Mouse (Mus musculus) fibroblast of lung, adult 2 months (primary cell): ENCODE measurements around the gene Ascc2.
A peak's percentile ranks its signal among the peaks of the same experiment; 100 is the strongest.

Source experiments
- DNase-seq: peaks from one replicate; pipeline ENCODE4 v3.0.0-alpha.2; 2011; ENCODE audit warnings: low read depth

The Ascc2 gene

GRCm38 (mm10) chr11:4637534-4638234 lies at the start of gene Ascc2:
Ascc2 (plus strand) TSS chr11:4637747.
- DNase-seq: peak; percentile 73

GRCm38 (mm10) chr11:4591811-4592210 lies 45.7 kb upstream of the Ascc2 start:
- no peak for DNase-seq

GRCm38 (mm10) chr11:4593491-4593848 lies 44.1 kb upstream of the Ascc2 start:
- no peak for DNase-seq

DNA sequence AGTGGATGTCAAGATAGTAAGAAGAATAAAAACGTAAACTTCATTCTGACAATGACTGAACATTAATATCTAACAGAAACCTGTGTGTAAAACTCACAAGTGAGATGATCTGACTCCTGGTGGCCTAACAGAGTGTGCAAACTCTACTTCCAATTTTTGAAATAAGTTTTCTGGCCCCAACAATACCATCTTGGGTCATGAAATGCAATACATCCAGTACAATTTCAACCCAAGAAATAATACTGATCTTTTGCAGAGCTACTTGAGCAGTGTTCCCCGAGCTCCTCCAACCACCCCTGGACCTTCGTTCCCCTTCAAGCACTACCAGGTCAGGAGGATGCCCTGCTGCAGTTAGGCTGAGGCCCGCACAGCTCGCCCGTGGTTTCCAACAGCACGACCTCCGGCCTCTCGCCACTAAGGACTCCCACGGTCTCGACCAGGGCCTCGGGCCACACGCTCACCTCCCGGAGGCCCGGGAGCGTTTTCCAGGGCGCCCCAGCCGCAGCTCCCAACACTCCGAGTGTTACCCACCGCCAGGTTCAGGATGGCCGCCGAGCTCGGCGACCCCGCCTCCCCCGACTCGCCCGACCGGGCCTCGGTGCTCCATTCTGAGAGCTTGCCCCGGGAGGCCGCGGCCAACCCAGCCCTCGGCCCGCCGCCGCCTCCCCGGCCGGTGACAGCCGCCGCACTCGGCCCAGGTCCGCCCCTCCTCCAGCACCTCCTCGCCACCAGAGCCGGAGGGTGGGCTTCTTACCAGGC lies 43.5 kb upstream of the Ascc2 start:
- DNase-seq: no peak

- DNase-seq: peak; percentile 91
Observed at GRCm38 (mm10) chr11:4594608-4595500, 42.7 kb upstream of the Ascc2 start, which contains the start of gene Mtmr3. Mtmr3 (minus strand) TSS chr11:4594863.

DNA sequence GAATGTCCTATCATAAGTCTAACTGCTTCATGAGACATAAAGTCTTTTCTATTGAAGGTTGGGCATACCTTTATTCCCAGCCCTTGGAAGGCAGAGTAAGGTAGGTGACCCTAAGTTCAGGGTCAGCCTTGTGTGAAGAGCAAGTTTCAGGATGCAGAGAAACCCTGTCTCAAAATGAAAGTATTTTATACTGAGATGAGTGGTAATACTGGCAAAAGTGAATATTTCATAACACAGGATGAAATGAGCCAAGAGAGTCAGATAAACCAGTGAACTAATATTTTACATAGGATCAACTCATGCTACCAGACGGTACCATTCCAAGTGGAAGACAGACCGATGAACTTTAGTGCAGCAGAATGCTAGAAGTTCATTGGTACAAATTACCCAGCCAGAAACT lies 39.1 kb upstream of the Ascc2 start:
- no peak for DNase-seq

- no peak for DNase-seq
Observed at GRCm38 (mm10) chr11:4599916-4600315, 37.6 kb upstream of the Ascc2 start.

DNA sequence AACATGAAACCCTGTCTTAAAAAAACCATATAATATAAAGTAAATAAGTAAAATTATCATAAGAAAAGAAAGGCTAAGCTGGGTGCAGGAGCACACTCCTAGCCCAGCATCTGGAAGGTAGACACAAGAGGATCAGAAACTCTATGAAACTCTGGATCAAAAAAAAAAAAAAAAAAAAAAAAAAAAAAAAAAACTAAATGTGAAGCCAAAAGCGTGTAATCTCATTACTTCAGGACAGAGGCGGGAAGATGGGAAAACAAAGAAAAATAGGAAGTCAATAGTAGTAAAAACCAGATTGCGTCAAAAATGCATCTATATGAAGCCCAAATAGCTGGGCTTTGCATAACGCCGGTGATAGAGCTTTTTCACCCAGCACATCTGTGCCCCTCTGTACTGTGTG lies 35.7 kb upstream of the Ascc2 start:
- DNase-seq: no peak

GRCm38 (mm10) chr11:4602691-4603441 lies 34.7 kb upstream of the Ascc2 start:
- no peak for DNase-seq

- DNase-seq: no peak
Observed at GRCm38 (mm10) chr11:4604441-4604840, 33.1 kb upstream of the Ascc2 start.

DNA sequence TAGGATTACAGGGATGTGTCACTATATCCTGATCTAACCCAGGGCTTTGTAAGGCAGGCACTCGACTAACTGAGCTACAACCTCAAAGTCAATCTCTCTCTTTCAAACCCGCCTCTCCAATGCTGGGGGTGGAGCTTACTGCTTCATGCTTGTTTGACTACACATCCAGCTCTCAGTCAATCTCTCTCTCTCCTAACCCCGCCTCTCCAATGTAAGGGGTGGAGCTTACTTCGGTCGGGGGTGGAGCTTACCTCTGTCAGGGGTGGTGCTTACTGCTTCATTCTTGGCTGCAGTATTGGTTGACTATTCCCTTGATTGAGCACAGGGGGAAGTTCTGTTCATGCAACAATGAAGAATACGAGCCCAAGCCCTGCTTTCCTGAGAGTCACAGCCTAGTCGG lies 32.1 kb upstream of the Ascc2 start:
- DNase-seq: no peak

DNA sequence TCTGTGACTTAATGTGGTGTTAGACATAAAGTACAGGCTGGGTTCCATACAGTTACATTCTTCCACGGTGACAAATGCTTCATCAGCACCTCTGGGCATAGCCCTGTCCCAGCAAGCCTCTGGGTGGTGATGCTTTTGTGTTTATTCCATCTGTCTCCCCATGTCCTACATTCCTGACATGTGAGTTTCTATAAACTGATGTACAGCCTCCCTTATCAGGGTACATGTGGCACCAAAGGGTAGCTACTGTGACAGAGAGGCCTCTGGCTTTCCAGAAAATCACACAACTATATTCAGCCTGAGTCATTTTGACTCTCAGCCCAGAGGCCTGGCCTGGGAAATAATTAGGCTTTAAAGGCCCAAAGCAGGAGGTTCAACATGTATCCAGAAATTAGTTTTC lies 31.0 kb upstream of the Ascc2 start:
- DNase-seq: peak; percentile 70

GRCm38 (mm10) chr11:4611904-4612303 lies 25.6 kb upstream of the Ascc2 start:
- DNase-seq: no peak

GRCm38 (mm10) chr11:4620017-4620485 lies 17.5 kb upstream of the Ascc2 start, which contains the start of gene Gm11032:
Gm11032 (plus strand) TSS chr11:4620067.
- DNase-seq: no peak

DNA sequence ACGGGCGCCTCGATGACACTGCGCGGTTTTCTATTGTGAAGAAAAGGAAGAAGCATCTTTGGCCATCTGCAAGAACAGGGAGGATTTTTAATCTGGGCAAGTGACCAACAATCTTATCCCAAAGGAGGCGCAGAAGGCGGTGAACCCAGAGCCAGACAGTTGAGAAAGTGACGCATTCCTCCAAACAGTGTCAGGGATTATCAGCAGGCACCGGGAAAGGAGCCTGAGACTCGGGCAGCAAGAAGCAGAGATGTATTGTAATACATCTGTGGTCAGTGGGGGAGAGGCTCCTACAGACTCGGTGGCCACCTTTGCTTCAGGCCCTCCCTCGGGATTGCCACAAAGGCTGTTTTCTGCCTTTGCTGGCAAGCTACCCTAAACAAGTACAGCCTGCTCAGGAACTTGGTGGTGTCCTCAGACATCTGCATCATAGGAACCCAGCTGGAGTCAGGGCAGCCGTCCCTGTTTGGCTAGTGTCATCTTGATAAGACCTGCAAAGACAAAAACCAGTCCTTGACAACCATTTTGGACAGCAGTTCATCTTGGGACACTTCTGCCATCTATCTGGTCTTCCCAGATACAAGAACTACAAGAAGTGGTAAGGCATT lies 16.9 kb upstream of the Ascc2 start:
- DNase-seq: no peak

GRCm38 (mm10) chr11:4621866-4622265 lies 15.7 kb upstream of the Ascc2 start:
- DNase-seq: no peak

DNA sequence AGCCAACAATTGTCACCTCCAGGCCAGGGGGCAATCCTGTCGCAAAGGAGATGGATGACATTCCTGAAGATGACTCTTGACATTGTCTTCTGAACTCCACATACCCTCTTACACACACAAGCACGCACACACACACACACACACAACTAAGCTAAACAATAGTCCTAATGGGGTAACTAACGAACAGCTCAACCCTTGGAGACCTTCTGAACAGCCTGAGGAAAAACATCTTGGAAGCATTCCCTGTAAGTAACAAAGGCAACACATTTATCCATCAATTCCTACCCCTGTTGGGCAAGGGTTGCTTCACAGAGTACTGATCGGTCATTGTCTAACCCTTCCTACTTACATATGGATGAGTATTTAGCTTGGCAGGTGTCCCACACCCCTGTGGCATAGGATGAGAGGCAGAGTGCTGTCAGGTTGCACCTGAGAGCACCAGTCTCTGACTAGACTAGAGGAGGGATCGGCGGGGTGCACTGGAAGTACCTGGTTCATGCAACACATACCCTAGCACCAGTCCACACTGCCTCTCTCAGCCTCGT lies 15.0 kb upstream of the Ascc2 start:
- no peak for DNase-seq

DNA sequence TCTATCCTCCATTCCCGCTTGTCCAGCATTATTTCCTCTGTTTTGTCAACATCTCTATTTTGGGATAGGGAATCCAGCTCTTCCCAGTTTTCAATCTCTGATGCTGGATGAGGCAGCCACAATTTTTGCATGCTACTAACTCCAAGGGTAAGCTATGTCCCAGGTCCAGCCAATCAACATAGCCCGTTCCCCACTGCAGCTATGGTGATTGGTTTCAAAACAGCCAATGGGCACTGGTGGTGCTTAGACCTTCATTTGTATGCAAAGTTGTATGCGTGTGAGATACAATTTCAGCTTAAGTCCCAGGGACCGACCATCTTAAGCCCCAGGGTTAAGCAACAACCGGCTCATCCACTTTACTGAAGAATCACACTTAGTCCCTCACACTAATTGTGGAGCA lies 14.6 kb upstream of the Ascc2 start:
- DNase-seq: no peak

DNA sequence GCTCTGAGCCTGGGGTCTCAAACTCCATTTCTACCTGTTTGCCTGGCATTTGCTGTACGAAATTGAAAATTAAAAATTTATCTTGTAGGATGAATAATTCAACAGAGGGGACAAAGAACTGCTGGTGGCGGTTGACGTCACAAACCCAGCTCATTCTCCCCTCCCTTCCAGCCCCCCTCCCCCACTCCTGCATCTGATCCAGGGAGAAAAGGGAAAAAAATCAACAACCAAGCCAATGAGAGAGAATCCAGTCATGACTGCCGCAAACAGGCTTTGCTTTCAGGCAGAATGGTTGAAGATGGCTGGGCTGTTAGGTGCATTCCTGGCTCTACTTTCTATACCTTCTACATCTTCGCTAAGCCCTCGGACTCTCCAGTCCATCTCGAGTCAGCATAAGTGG lies 11.6 kb upstream of the Ascc2 start:
- DNase-seq: no peak

GRCm38 (mm10) chr11:4627636-4628035 lies 9.9 kb upstream of the Ascc2 start:
- no peak for DNase-seq

- DNase-seq: no peak
Observed at GRCm38 (mm10) chr11:4629861-4630280, 7.7 kb upstream of the Ascc2 start.
